Mouse (Mus musculus) bone marrow, adult 2 months (tissue): ENCODE results near the gene Gm29609. TPM values are rescaled to one million over a fixed set of nuclear protein-coding genes. Genes with fewer than 3 reads are reported as not detected.

ENCODE experiments used
- H3K27ac ChIP-seq: fragments of 200-500 bp; 2 replicates; pipeline ENCODE4 v1.5.1; 2012; ENCODE audit warnings: low read depth, mild to moderate bottlenecking, control low read depth, inconsistent platforms, low read length; ENCODE audit not compliant: control insufficient read depth, poor library complexity, insufficient read depth
- H3K4me1 ChIP-seq: fragments of 200-500 bp; 2 replicates; pipeline ENCODE4 v1.6.1; 2011; ENCODE audit warnings: low read length; ENCODE audit not compliant: control insufficient read depth, insufficient read depth
- H3K4me3 ChIP-seq: fragments of 200-500 bp; replicated peaks from 2 replicates; pipeline ENCODE3; 2011; ENCODE audit warnings: mild to moderate bottlenecking, low read depth, low read length, control low read depth; ENCODE audit not compliant: control insufficient read depth
- CTCF ChIP-seq: fragments of 200-500 bp; IDR thresholded peaks from 2 replicates; pipeline ENCODE4 v1.5.1; 2011; ENCODE audit warnings: low read length, control low read depth; ENCODE audit not compliant: control insufficient read depth, insufficient read depth
- POLR2A ChIP-seq: fragments of 200-500 bp; IDR thresholded peaks from 2 replicates; pipeline ENCODE4 v1.6.1; 2011; ENCODE audit warnings: low read depth, mild to moderate bottlenecking, control low read depth, low read length, borderline replicate concordance; ENCODE audit not compliant: control insufficient read depth
- WGBS: fragments of 180-500 bp; shearing (Covaris S2); methylation state at CpG from one replicate; pipeline ENCODE4 v1.1.7; 2018; 5-methylcytosine and 5-hydroxymethylcytosine counted together
- polyA plus RNA-seq: library from polyadenylated mRNA; stranded (reverse); fragments of >200 nt; gene quantifications from 2 replicates; pipeline ENCODE4 v1.2.4, GENCODE M21; 2011; ENCODE audit warnings: low replicate concordance; ENCODE audit not compliant: missing spikeins, insufficient read depth, insufficient read length

Gene Gm29609
- polyA plus RNA-seq, 1 experiment, result not detected

DNA sequence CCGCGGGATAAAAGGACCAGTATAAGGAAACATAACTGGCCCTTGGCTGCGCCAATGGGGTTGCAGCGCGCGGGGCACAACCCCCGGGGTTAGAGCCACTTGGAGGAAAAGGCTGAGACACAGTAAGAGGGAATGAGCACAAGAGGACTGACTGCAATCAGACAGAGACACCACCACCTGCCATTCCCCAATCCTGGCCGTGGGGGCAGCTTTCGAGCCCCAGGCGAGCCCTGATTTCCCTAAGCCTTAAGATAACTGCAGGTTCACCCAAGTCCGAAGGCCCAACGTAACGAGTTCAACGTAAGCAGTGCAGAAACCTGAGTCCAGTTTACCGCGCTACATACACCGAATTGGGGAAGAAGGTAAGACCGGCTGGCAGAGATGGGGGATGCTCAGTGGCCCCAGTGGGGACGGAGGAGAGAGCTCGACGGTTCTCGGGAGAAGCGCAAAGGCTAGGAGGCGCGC is 378 bp downstream of the Gm29609 start:
- H3K4me3 ChIP-seq, result peak overlapping the region; percentile 95
- peak; percentile 11; the same call in 1 of the 2 replicates for TF ChIP-seq POLR2A
- TF ChIP-seq CTCF, result no peak
- under 1% methylated on average over 25 of the region's 25 CpGs for WGBS
- peak overlapping the region; percentile 92 for H3K27ac ChIP-seq
- no peaks in the 10 kb centered on the region for H3K4me1 ChIP-seq

DNA sequence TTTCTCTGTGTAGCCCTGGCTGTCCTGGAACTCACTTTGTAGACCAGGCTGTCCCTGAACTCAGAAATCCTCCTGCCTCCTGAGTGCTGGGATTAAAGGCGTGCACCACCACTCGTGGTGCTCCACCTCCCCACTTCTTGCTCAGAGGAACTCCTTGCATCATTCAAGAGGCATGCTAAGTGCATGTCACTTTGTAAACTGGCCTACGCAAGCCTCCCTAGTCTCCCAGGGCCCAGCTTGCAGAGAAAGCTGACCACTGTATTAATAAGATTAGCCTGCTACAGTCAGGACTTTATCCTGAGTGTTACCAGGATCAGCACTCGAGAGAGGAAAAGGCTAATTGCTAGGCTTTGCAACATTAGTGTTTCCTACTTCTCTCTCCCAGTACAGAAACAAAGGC is 11.1 kb downstream of the Gm29609 start:
- TF ChIP-seq POLR2A, result no peak
- TF ChIP-seq CTCF, result no peak
- H3K27ac ChIP-seq, result no peak overlapping the region
- no peaks in the 10 kb centered on the region for H3K4me1 ChIP-seq
- H3K4me3 ChIP-seq, result no peak overlapping the region
- 87% methylated on average over 4 of the region's 4 CpGs for WGBS

DNA sequence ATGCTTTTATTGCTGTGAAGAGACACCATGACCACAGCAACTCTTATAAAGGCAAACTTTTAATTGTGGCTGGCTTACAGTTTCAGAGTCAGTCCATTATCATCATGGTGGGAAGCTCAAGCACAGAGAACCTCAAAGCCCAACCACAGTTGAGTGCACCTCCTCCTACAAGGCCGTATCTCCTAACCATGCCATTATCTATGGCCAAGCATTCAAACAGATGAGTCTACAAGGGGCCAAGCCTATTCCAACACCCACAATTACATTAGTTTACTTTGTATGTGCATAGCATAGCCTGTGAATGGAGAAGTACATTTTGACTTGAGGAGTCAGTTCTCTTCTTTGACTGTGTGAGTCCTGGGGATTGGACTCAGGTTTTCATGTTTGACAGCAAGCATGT is 14.8 kb downstream of the Gm29609 start:
- no peak for TF ChIP-seq POLR2A
- TF ChIP-seq CTCF, result no peak
- Histone ChIP-seq H3K27ac (no peak overlapping the region), H3K4me3 (no peak overlapping the region), H3K4me1 (no peaks in the 10 kb centered on the region; the same call in 1 of the 2 replicates)
- 73% methylated on average over 1 of the region's 1 CpGs for whole genome bisulfite sequencing

DNA sequence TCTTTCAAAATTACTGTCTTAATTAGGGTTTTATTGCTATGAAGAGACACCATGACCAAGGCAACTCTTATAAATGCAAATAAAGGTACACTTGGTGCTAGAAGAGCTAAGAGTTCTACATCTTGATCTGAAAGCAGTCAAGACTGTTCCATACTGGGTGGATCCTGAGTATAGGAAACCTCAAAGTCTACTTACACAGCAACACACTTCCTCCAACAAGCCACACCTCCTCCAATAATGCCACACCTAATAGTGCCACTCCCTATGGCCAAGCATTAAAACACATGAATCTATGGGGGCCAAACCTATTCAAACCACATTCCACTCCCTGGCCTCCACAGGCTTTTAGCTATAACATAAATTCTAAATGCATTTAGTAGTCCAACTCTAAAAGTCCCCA is 17.2 kb downstream of the Gm29609 start:
- no peaks in the 10 kb centered on the region; the same call in 1 of the 2 replicates for H3K4me1 ChIP-seq
- no peak overlapping the region for H3K27ac ChIP-seq
- H3K4me3 ChIP-seq, result no peak overlapping the region
- TF ChIP-seq CTCF (no peak), POLR2A (no peak)

DNA sequence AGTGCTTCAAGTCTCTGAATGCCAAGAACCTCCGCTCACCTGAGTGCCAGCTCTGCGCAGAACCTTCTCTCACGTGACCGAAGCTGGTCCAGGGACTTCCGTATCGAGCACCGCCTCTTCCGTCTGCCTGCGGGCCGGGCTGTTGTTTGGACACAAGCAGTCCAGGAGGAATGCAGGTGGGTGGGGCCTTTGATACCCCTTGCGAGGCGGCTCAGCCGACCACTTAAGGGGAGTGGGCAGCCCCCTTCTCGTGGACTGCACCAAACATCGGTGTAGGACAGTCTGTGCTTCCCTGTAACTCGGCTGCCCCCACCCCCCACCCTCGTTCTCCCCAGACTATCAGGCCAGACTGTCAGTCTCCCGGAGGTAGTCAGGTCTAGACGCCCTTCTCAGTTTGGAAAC is 25.6 kb downstream of the Gm29609 start, which contains the start of gene Mpv17:
Gene Mpv17 (minus strand): TSS at position 100 of the 402 bp plus-strand sequence.
- Histone ChIP-seq H3K4me1 (peaks cover 2% of the 10 kb centered on the region), H3K4me3 (peak within 1 kb of the TSS; percentile 85), H3K27ac (peak within 1 kb of the TSS; percentile 45; the same call in 1 of the 2 replicates)
- WGBS, result 0% methylated on average over 19 of the region's 19 CpGs
- TF ChIP-seq CTCF (no peak), POLR2A (peak; percentile 78)

DNA sequence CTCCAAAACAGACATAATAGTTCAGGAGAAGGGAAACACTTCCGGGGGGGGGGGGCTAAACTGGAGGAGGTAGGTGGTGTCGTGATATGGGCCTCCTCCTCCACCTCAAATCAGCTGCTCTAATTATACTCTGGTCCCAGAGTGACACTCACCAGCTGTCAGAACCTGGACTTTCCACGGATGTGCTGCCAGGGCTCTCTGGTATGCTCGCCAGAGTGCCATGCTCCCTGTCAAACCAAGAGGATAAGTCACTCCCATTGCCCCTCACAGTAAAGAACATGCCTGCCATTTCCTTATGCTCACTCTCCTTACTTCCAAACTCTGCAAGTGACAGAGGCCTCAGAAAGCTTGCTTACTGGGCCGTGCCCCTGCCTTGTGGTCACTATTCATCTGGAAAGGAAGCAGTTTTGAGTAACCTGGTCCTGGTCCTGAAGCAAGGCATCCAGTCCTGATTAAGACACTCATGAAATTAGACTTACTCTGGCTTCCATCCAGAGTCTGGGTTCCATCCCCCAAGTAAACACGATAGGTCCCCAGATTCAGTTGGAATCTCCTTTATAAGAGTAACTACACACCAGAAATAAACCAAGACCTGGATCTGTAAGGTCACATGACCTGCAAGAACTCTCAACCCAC is 26.1 kb downstream of the Gm29609 start:
- Histone ChIP-seq H3K4me3 (peak overlapping the region; percentile 85), H3K4me1 (peaks cover 2% of the 10 kb centered on the region), H3K27ac (no peak overlapping the region)
- TF ChIP-seq CTCF, result no peak
- TF ChIP-seq POLR2A, result no peak
- WGBS, result 42% methylated on average over 6 of the region's 6 CpGs

DNA sequence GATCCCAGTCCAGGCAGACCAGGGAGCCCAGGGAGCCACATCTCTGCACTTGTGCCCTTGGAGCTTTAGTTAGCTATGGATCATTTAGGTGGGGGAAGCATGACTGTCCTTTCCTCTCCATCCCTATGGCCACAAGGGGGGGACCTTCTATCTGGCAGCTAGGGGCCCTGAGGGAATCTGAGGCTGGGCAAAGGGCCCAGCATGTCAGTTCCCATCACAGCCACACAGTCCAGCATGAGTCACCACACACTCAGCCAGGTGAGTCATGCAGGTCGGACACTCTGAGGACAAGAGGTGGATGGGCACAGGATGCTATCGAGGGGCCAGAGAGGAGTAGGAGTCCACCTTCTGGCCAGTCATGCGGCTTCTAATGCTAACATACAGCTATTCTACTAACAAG is 28.0 kb downstream of the Gm29609 start:
- H3K27ac ChIP-seq, result no peak overlapping the region
- peaks cover 2% of the 10 kb centered on the region for H3K4me1 ChIP-seq
- 79% methylated on average over 3 of the region's 3 CpGs for WGBS
- no peak overlapping the region for H3K4me3 ChIP-seq
- no peak for TF ChIP-seq CTCF
- no peak for TF ChIP-seq POLR2A

DNA sequence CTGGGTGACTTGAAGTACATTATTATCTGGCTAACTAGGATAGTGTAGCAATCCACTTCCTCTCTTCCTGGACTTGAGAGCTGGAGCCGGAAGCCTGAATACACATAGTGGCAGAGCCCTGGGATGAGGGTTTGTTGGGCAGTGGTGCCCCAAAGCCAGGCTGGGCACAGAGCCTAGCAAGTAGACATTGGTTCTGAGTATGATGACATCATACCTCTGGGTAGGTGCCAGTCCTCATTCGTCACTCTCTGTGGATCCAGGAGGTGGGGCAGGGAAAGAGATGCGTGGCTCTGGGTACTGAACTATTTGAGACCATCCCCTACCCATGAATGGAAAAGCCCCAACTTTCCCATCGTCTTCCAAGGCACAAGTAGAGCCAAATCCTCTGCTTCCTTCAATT is 29.9 kb downstream of the Gm29609 start:
- H3K4me1 ChIP-seq, result peaks cover 2% of the 10 kb centered on the region
- no peak overlapping the region for H3K4me3 ChIP-seq
- 82% methylated on average over 4 of the region's 4 CpGs for WGBS
- TF ChIP-seq POLR2A, result no peak
- no peak for TF ChIP-seq CTCF
- no peak overlapping the region for H3K27ac ChIP-seq

DNA sequence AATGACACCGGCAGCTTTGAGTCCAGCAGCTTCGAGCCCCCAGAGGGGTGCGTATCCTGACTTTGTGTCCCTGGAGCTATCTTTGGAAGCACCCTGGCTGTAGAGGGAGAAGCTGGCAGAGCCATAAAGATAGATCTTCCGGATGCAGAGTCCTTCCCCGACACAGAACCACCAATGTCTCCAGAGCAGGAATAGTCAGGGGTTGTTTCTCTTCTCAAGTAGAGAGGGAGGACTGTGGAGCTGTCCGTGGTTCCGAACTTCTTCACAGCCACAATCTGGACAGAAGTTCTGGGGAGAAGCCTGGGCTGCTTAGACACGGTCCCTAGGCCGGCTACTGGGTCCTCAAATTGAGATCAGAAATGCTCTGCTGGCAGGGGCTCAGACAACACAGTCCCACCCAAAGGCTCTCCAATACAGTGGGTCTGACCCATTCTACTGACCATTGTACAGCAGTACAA is 40.7 kb downstream of the Gm29609 start:
- no peak overlapping the region for H3K4me3 ChIP-seq
- WGBS, result 14% methylated on average over 9 of the region's 9 CpGs
- TF ChIP-seq POLR2A (no peak), CTCF (no peak)
- H3K27ac ChIP-seq, result no peak overlapping the region
- no peaks in the 10 kb centered on the region; the same call in 1 of the 2 replicates for H3K4me1 ChIP-seq
